Comparison of ENCODE assay signal across 8 mouse cellular contexts in genomic region chr1:161286726-161287310, GRCm38 (mm10). TPM values are rescaled to one million over a fixed set of nuclear protein-coding genes. Genes with fewer than 3 reads are reported as not detected.
DNase-seq lines count a peak whose midpoint lies in the region; ATAC-seq and TF ChIP-seq lines count a peak whose summit lies in the region.

No protein-coding gene starts in this region.

- H3K9me3 ChIP-seq in CH12.LX (replicated peaks; ENCODE audit: low read length) = peaks cover 7% of the 10 kb centered on the region
- H3K9me3 ChIP-seq in embryonic facial prominence, embryonic 14.5 days (ENCODE audit: control insufficient read depth, low read length) = 0 out of 2 replicates have a peak, but pooled peaks cover 5% of the 10 kb centered on the region
- H3K9me3 ChIP-seq in heart, embryonic 16.5 days (replicated peaks; ENCODE audit: control insufficient read depth, low read length) = peaks cover 5% of the 10 kb centered on the region; the same call in 1 of the 2 replicates

- no peak overlapping the region for H3K4me3 ChIP-seq in CH12.LX (replicated peaks in 1 of 3; ENCODE audit: low read depth in 2 of 3, low read length in 2 of 3, poor library complexity in 1 of 3)
- no peak overlapping the region for H3K4me3 ChIP-seq in embryonic facial prominence, embryonic 14.5 days (ENCODE audit: low read depth, low read length)
- no peak overlapping the region for H3K4me3 ChIP-seq in heart, embryonic 16.5 days (ENCODE audit: low read length)
- H3K4me3 ChIP-seq in liver, adult 2 months (ENCODE audit: insufficient read depth, low read depth, low read length) = no peak overlapping the region

- peak; percentile 75 for DNase-seq in CH12.LX (ENCODE audit: extremely low read depth)
- DNase-seq in adrenal gland, postnatal 36 days = peak; percentile 64 to 75
- DNase-seq in embryonic facial prominence, embryonic 14.5 days (ENCODE audit: low spot score) = peak; percentile 52
- DNase-seq in kidney, postnatal 10 days = peak; percentile 72
- peak; percentile 58 for DNase-seq in liver, adult 2 months (ENCODE audit: extremely low read depth, low read depth, low spot score)
- DNase-seq in naive thymus-derived CD4-positive, alpha-beta T cell, adult 2 months (ENCODE audit: low read depth) = peak; percentile 85
- peak; percentile 59 for DNase-seq in testis, postnatal 10 days (ENCODE audit: low spot score)

- dilution Hi-C loops in CH12.LX (cut with MboI; ENCODE audit: extremely low pct_ligation_motif_present, extremely low pct_unique_long_range_greater_than_20kb, low sequenced_read_pairs) = no loop called here

- peak overlapping the region; percentile 55 for H3K4me2 ChIP-seq in CH12.LX (ENCODE audit: insufficient read depth, low read depth, poor library complexity, severe bottlenecking)
- H3K4me2 ChIP-seq in embryonic facial prominence, embryonic 14.5 days (ENCODE audit: low read depth, low read length) = no peak overlapping the region
- H3K4me2 ChIP-seq in heart, embryonic 16.5 days (ENCODE audit: low read depth, low read length) = peak overlapping the region; percentile 40

- H3K27me3 ChIP-seq in CH12.LX (replicated peaks) = no peaks in the 10 kb centered on the region
- H3K27me3 ChIP-seq in embryonic facial prominence, embryonic 14.5 days (replicated peaks; ENCODE audit: control insufficient read depth, insufficient read depth, low read length) = no peaks in the 10 kb centered on the region
- H3K27me3 ChIP-seq in heart, embryonic 16.5 days (ENCODE audit: control insufficient read depth, insufficient read depth, low read length) = no peaks in the 10 kb centered on the region
- no peaks in the 10 kb centered on the region for H3K27me3 ChIP-seq in liver, adult 2 months (ENCODE audit: control insufficient read depth, insufficient read depth, low read length)

- TF ChIP-seq EP300 in CH12.LX (IDR thresholded peaks at IDR 0.05; ENCODE audit: low read length) = no peak

- peak; percentile 86 for TF ChIP-seq RAD21 in CH12.LX (IDR thresholded peaks at IDR 0.05; ENCODE audit: low read depth, low read length)

- in situ Hi-C loops in CH12.LX (cut with MboI; ENCODE audit: low pct_ligation_motif_present, low pct_unique_long_range_greater_than_20kb, low sequenced_read_pairs) = no loop called here

- ATAC-seq in embryonic facial prominence, embryonic 14.5 days (ENCODE audit: low read depth) = peak; percentile 74; the same call in 1 of the 2 replicates
- peak; percentile 55; the same call in 1 of the 2 replicates for ATAC-seq in heart, embryonic 16.5 days (replicated peaks; ENCODE audit: extremely low read depth, insufficient read depth, low FRiP score)

- TF ChIP-seq POLR2A in CH12.LX (IDR thresholded peaks at IDR 0.05; ENCODE audit: low read depth, low read length) = no peak
- TF ChIP-seq POLR2A in liver, adult 2 months (IDR thresholded peaks at IDR 0.05; ENCODE audit: extremely low read depth, insufficient read depth, low read length) = no peak

- TF ChIP-seq CTCF in CH12.LX (conservative IDR thresholded peaks at IDR 0.05 in 1 of 2, IDR thresholded peaks at IDR 0.05 in 1 of 2; ENCODE audit: low read depth in 2 of 2, low read length in 2 of 2) = peak; percentile 81 to 86
- TF ChIP-seq CTCF in liver, adult 2 months (IDR thresholded peaks at IDR 0.05; ENCODE audit: low read depth, low read length) = peak; percentile 55

- no peak overlapping the region for H3K9ac ChIP-seq in CH12.LX (ENCODE audit: insufficient read depth, low read depth)
- no peak overlapping the region for H3K9ac ChIP-seq in embryonic facial prominence, embryonic 14.5 days (ENCODE audit: low read depth, low read length)
- no peak overlapping the region for H3K9ac ChIP-seq in heart, embryonic 16.5 days (ENCODE audit: low read length)
- H3K9ac ChIP-seq in liver, adult 2 months (ENCODE audit: low read depth, low read length) = no peak overlapping the region

- WGBS in embryonic facial prominence, embryonic 14.5 days = 19% methylated on average over 11 of the region's 11 CpGs
- 27% methylated on average over 11 of the region's 11 CpGs for WGBS in heart, embryonic 16.5 days
- WGBS in liver, adult 2 months = 21% methylated on average over 11 of the region's 11 CpGs

- no peaks in the 10 kb centered on the region for H3K79me2 ChIP-seq in CH12.LX (replicated peaks; ENCODE audit: control insufficient read depth, extremely low read depth, insufficient read depth, poor library complexity, severe bottlenecking)
- H3K79me2 ChIP-seq in liver, adult 2 months (ENCODE audit: control insufficient read depth, insufficient read depth, low read length) = no peaks in the 10 kb centered on the region

- no peak overlapping the region for H3K27ac ChIP-seq in CH12.LX (ENCODE audit: insufficient read depth, low read depth)
- no peak overlapping the region for H3K27ac ChIP-seq in embryonic facial prominence, embryonic 14.5 days (replicated peaks; ENCODE audit: low read depth, low read length)
- H3K27ac ChIP-seq in heart, embryonic 16.5 days (ENCODE audit: low read length) = no peak overlapping the region
- no peak overlapping the region for H3K27ac ChIP-seq in liver, adult 2 months (replicated peaks; ENCODE audit: insufficient read depth, low read depth, low read length)

- peaks cover 0 to 2% of the 10 kb centered on the region in 2 experiments; a peak in 1 of 4 replicates for H3K4me1 ChIP-seq in CH12.LX (ENCODE audit: control insufficient read depth in 1 of 2, insufficient read depth in 2 of 2)
- no peaks in the 10 kb centered on the region for H3K4me1 ChIP-seq in embryonic facial prominence, embryonic 14.5 days (ENCODE audit: control insufficient read depth, insufficient read depth, low read length)
- no peaks in the 10 kb centered on the region for H3K4me1 ChIP-seq in heart, embryonic 16.5 days (ENCODE audit: control insufficient read depth, insufficient read depth, low read length)
- peaks cover 2% of the 10 kb centered on the region for H3K4me1 ChIP-seq in liver, adult 2 months (ENCODE audit: control insufficient read depth, insufficient read depth, low read length)

- H3K36me3 ChIP-seq in CH12.LX (replicated peaks in 1 of 2; ENCODE audit: control insufficient read depth in 1 of 2, insufficient read depth in 1 of 2, low read length in 1 of 2) = no peaks in the 10 kb centered on the region
- H3K36me3 ChIP-seq in embryonic facial prominence, embryonic 14.5 days (ENCODE audit: control insufficient read depth, insufficient read depth, low read length) = no peaks in the 10 kb centered on the region
- H3K36me3 ChIP-seq in heart, embryonic 16.5 days (ENCODE audit: control insufficient read depth, insufficient read depth) = no peaks in the 10 kb centered on the region
- H3K36me3 ChIP-seq in liver, adult 2 months (ENCODE audit: control insufficient read depth, insufficient read depth, low read length) = no peaks in the 10 kb centered on the region

TF ChIP-seq in CH12.LX, 34 proteins besides CTCF, POLR2A, EP300 and RAD21:
- TF ChIP-seq POLR2AphosphoS2 (IDR thresholded peaks at IDR 0.05; ENCODE audit: low read depth, low read length) (no peak), KAT2A (IDR thresholded peaks at IDR 0.05; ENCODE audit: insufficient replicate concordance, low read length) (no peak), ZKSCAN1 (IDR thresholded peaks at IDR 0.05; ENCODE audit: borderline replicate concordance, low read depth, low read length) (no peak), MAX (IDR thresholded peaks at IDR 0.05; ENCODE audit: low read length) (0 out of 2 replicates have a peak, but pooled peaks have one; percentile 49), PAX5 (IDR thresholded peaks at IDR 0.05; ENCODE audit: low read length) (no peak), NELFE (IDR thresholded peaks at IDR 0.05; ENCODE audit: low read depth, low read length) (0 out of 2 replicates have a peak, but pooled peaks have one; percentile 17), MYC (IDR thresholded peaks at IDR 0.05; ENCODE audit: low read depth, low read length) (peak; percentile 77), USF2 (conservative IDR thresholded peaks at IDR 0.05; ENCODE audit: low read depth, low read length) (no peak), BHLHE40 (IDR thresholded peaks at IDR 0.05; ENCODE audit: low read depth, low read length) (no peak), JUND (conservative IDR thresholded peaks at IDR 0.05; ENCODE audit: low read depth, low read length) (peak; percentile 23; the same call in 1 of the 2 replicates), SMC3 (IDR thresholded peaks at IDR 0.05; ENCODE audit: low read depth, low read length) (peak; percentile 92), IRF4 (IDR thresholded peaks at IDR 0.05; ENCODE audit: low read depth, low read length) (peak; percentile 46; the same call in 1 of the 2 replicates), ZC3H11A (IDR thresholded peaks at IDR 0.05; ENCODE audit: low read depth, low read length) (peak; percentile 47), ETS1 (conservative IDR thresholded peaks at IDR 0.05; ENCODE audit: low read depth, low read length) (no peak), NRF1 (IDR thresholded peaks at IDR 0.05; ENCODE audit: low read depth, low read length) (0 out of 2 replicates have a peak, but pooled peaks have one; percentile 10), ZMIZ1 (IDR thresholded peaks at IDR 0.05; ENCODE audit: low read depth, low read length) (no peak)

RNA-seq across cellular contexts. Expression of gene Prdx6, which starts 35.8 kb away (rescaled TPM):
- total RNA-seq in CH12.LX (2012; rRNA removed) = 102 and 132 TPM in 2 replicates
- total RNA-seq in CH12.LX (2014; rRNA removed) = 232 and 244 TPM in 2 replicates
- 264 and 277 TPM in 2 replicates for polyA plus RNA-seq in CH12.LX (2012; ENCODE audit: insufficient read length, low read depth)
- 100 to 1,000 TPM; 279 to 620 TPM for total RNA-seq in adrenal gland, postnatal 36 days (2021)
- polyA plus RNA-seq in embryonic facial prominence, embryonic 14.5 days (2014; fragmentation: Nextera tagmentation; extraction: Ambion mirVana) = 325 and 357 TPM in 2 replicates
- polyA plus RNA-seq in heart, embryonic 16.5 days (2015; fragmentation: Nextera tagmentation; extraction: Ambion mirVana) = 319 and 331 TPM in 2 replicates
- total RNA-seq in liver, adult 2 months (2014; rRNA removed) = 413 and 458 TPM in 2 replicates
- polyA plus RNA-seq in liver, adult 2 months (2012; rRNA removed) = 221 and 315 TPM in 2 replicates
